Mouse (Mus musculus): Measurements from ENCODE around the gene Svop. TPM values are rescaled to one million over a fixed set of nuclear protein-coding genes. Genes with fewer than 3 reads are reported as not detected.

Gene Svop
- polyA plus RNA-seq, 1 experiment from 2014 or later = not detected

DNA sequence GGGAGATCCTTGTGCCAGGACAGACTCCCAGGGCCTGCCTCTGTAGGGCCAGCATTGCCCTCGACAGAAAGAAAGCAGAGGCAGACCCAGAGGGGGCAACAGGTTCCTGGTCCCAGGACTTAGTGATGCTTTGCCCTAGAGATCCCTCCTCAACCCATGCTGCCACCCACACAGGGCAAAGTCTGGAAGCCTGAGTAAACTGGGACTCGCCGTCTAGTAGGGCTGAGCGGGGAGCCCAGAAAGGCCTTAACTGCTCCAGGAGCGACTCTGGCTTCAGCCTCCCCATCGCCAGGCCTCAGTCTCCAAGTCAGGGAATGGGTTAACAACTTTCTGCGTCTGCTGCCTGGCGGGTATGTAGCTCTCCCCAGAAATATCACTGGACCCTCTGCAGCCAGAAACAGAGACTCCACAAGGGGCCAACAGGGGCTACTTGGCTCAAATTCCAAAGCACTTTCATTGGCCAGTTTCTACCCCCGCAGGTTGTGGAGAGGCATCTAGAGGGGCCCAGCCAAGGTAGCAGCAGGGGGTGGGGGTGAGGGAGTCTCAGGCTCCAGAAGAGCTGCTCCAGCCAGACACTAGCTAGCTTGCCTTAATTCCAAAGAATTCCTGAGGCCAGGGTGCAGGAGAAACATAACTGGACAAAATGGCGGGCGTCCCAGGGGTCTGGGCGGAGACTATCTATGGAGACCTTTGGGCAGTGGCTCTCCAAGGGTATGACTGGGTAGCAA lies 64.0 kb downstream of the Svop start:
- Histone ChIP-seq H3K9me3 (ENCODE audit: control insufficient read depth, low read length) (no peaks in the 10 kb centered on the region), H3K9ac (ENCODE audit: low read depth, low read length) (no peak overlapping the region), H3K4me1 (ENCODE audit: control insufficient read depth, insufficient read depth, low read length) (no peaks in the 10 kb centered on the region), H3K36me3 (ENCODE audit: control insufficient read depth, insufficient read depth, low read length) (no peaks in the 10 kb centered on the region), H3K27ac (ENCODE audit: low read depth, low read length) (no peak overlapping the region), H3K4me3 (ENCODE audit: low read length) (no peak overlapping the region), H3K4me2 (replicated peaks; ENCODE audit: low read depth, low read length) (no peak overlapping the region), H3K27me3 (ENCODE audit: control insufficient read depth, insufficient read depth, low read length) (no peaks in the 10 kb centered on the region)
- WGBS = 85% methylated on average over 12 of the region's 12 CpGs
- ATAC-seq (ENCODE audit: low FRiP score, low TSS enrichment) = no peak

GRCm38 (mm10) chr5:114024885-114025284 lies 66.5 kb downstream of the Svop start:
- Histone ChIP-seq H3K4me1 (ENCODE audit: control insufficient read depth, insufficient read depth, low read length) (no peaks in the 10 kb centered on the region), H3K27me3 (ENCODE audit: control insufficient read depth, insufficient read depth, low read length) (no peaks in the 10 kb centered on the region), H3K36me3 (ENCODE audit: control insufficient read depth, insufficient read depth, low read length) (no peaks in the 10 kb centered on the region), H3K4me3 (ENCODE audit: low read length) (no peak overlapping the region), H3K9ac (ENCODE audit: low read depth, low read length) (no peak overlapping the region), H3K9me3 (ENCODE audit: control insufficient read depth, low read length) (no peaks in the 10 kb centered on the region), H3K27ac (ENCODE audit: low read depth, low read length) (no peak overlapping the region), H3K4me2 (replicated peaks; ENCODE audit: low read depth, low read length) (peak overlapping the region; percentile 6; the same call in 1 of the 2 replicates)
- ATAC-seq (ENCODE audit: low FRiP score, low TSS enrichment) = 0 out of 2 replicates have a peak, but pooled peaks have one; percentile 24
- WGBS = 9% methylated on average over 10 of the region's 10 CpGs

- Histone ChIP-seq H3K9me3 (ENCODE audit: control insufficient read depth, low read length) (no peaks in the 10 kb centered on the region), H3K27me3 (ENCODE audit: control insufficient read depth, insufficient read depth, low read length) (no peaks in the 10 kb centered on the region), H3K4me1 (ENCODE audit: control insufficient read depth, insufficient read depth, low read length) (no peaks in the 10 kb centered on the region), H3K9ac (ENCODE audit: low read depth, low read length) (no peak overlapping the region), H3K27ac (ENCODE audit: low read depth, low read length) (no peak overlapping the region), H3K4me2 (replicated peaks; ENCODE audit: low read depth, low read length) (peak overlapping the region; percentile 6; the same call in 1 of the 2 replicates), H3K4me3 (ENCODE audit: low read length) (no peak overlapping the region), H3K36me3 (ENCODE audit: control insufficient read depth, insufficient read depth, low read length) (no peaks in the 10 kb centered on the region)
- WGBS = 60% methylated on average over 6 of the region's 6 CpGs
- ATAC-seq (ENCODE audit: low FRiP score, low TSS enrichment) = no peak
Measured at GRCm38 (mm10) chr5:114024390-114024789, 67.0 kb downstream of the Svop start.

DNA sequence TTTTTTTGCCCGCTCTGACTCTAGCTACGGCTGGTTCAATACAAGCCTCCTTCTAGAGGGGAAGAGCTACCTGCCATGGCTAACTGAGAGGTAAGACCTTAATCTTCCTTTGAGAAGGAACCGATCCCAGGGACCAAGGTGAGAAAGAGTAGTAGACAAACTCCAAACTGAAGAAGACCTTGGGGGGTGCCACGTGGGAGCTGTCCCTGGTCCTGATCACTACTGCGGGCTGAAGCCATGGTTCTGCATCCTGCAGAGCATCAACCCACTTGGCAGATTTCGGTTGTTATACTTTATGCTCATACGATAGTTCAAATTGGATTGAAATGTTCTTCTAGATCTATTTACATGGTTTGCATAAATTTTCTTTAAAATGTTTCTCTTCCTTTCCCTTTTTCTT lies 76.2 kb downstream of the Svop start:
- 66% methylated on average over 7 of the region's 7 CpGs for WGBS
- Histone ChIP-seq H3K27ac (ENCODE audit: low read depth, low read length) (no peak overlapping the region), H3K9ac (ENCODE audit: low read depth, low read length) (no peak overlapping the region), H3K4me2 (replicated peaks; ENCODE audit: low read depth, low read length) (no peak overlapping the region), H3K9me3 (ENCODE audit: control insufficient read depth, low read length) (no peaks in the 10 kb centered on the region), H3K36me3 (ENCODE audit: control insufficient read depth, insufficient read depth, low read length) (no peaks in the 10 kb centered on the region), H3K4me3 (ENCODE audit: low read length) (no peak overlapping the region), H3K4me1 (ENCODE audit: control insufficient read depth, insufficient read depth, low read length) (no peaks in the 10 kb centered on the region), H3K27me3 (ENCODE audit: control insufficient read depth, insufficient read depth, low read length) (no peaks in the 10 kb centered on the region)
- no peak for ATAC-seq (ENCODE audit: low FRiP score, low TSS enrichment)

DNA sequence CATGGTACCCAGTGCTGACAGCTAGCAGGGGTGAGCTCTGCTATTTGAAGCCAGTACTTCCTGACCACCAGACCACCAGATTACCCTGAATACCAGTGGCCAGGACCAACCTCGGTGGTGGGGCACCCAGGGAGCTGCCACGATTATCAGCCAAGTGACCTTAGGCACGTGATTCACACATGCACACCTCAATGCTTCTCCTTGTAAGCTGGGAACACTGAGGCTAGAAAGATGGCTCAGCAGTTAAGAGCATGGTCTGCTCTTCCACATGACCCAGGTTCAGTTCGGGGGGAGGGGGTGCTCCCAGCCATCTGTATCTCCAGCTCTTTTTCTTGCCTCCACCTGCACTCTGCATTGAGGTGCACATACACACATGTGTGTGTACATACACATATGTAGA lies 82.3 kb downstream of the Svop start:
- Histone ChIP-seq H3K9me3 (ENCODE audit: control insufficient read depth, low read length) (no peaks in the 10 kb centered on the region), H3K27ac (ENCODE audit: low read depth, low read length) (no peak overlapping the region), H3K9ac (ENCODE audit: low read depth, low read length) (no peak overlapping the region), H3K4me2 (replicated peaks; ENCODE audit: low read depth, low read length) (no peak overlapping the region), H3K4me1 (ENCODE audit: control insufficient read depth, insufficient read depth, low read length) (no peaks in the 10 kb centered on the region), H3K27me3 (ENCODE audit: control insufficient read depth, insufficient read depth, low read length) (no peaks in the 10 kb centered on the region), H3K4me3 (ENCODE audit: low read length) (no peak overlapping the region), H3K36me3 (ENCODE audit: control insufficient read depth, insufficient read depth, low read length) (no peaks in the 10 kb centered on the region)
- ATAC-seq (ENCODE audit: low FRiP score, low TSS enrichment) = no peak
- WGBS = 72% methylated on average over 4 of the region's 4 CpGs

GRCm38 (mm10) chr5:114007753-114008453 lies 83.5 kb downstream of the Svop start:
- no peak for ATAC-seq (ENCODE audit: low FRiP score, low TSS enrichment)
- no peaks in the 10 kb centered on the region for H3K36me3 ChIP-seq (ENCODE audit: control insufficient read depth, insufficient read depth, low read length)
- H3K27ac ChIP-seq (ENCODE audit: low read depth, low read length) = no peak overlapping the region
- H3K9ac ChIP-seq (ENCODE audit: low read depth, low read length) = no peak overlapping the region
- no peaks in the 10 kb centered on the region for H3K4me1 ChIP-seq (ENCODE audit: control insufficient read depth, insufficient read depth, low read length)
- WGBS = 77% methylated on average over 12 of the region's 12 CpGs
- H3K27me3 ChIP-seq (ENCODE audit: control insufficient read depth, insufficient read depth, low read length) = no peaks in the 10 kb centered on the region
- H3K4me3 ChIP-seq (ENCODE audit: low read length) = no peak overlapping the region
- no peaks in the 10 kb centered on the region for H3K9me3 ChIP-seq (ENCODE audit: control insufficient read depth, low read length)
- no peak overlapping the region for H3K4me2 ChIP-seq (replicated peaks; ENCODE audit: low read depth, low read length)

GRCm38 (mm10) chr5:114006974-114007373 lies 84.4 kb downstream of the Svop start:
- H3K4me2 ChIP-seq (replicated peaks; ENCODE audit: low read depth, low read length) = no peak overlapping the region
- 60% methylated on average over 4 of the region's 4 CpGs for WGBS
- no peaks in the 10 kb centered on the region for H3K36me3 ChIP-seq (ENCODE audit: control insufficient read depth, insufficient read depth, low read length)
- no peak overlapping the region for H3K9ac ChIP-seq (ENCODE audit: low read depth, low read length)
- H3K9me3 ChIP-seq (ENCODE audit: control insufficient read depth, low read length) = no peaks in the 10 kb centered on the region
- H3K27me3 ChIP-seq (ENCODE audit: control insufficient read depth, insufficient read depth, low read length) = no peaks in the 10 kb centered on the region
- H3K27ac ChIP-seq (ENCODE audit: low read depth, low read length) = no peak overlapping the region
- H3K4me1 ChIP-seq (ENCODE audit: control insufficient read depth, insufficient read depth, low read length) = no peaks in the 10 kb centered on the region
- H3K4me3 ChIP-seq (ENCODE audit: low read length) = no peak overlapping the region
- ATAC-seq (ENCODE audit: low FRiP score, low TSS enrichment) = no peak; the same call in 1 of the 2 replicates

- no peak for ATAC-seq (ENCODE audit: low FRiP score, low TSS enrichment)
- WGBS = 24% methylated on average over 5 of the region's 5 CpGs
- H3K4me2 ChIP-seq (replicated peaks; ENCODE audit: low read depth, low read length) = no peak overlapping the region
- no peak overlapping the region for H3K9ac ChIP-seq (ENCODE audit: low read depth, low read length)
- no peaks in the 10 kb centered on the region for H3K36me3 ChIP-seq (ENCODE audit: control insufficient read depth, insufficient read depth, low read length)
- no peaks in the 10 kb centered on the region for H3K9me3 ChIP-seq (ENCODE audit: control insufficient read depth, low read length)
- no peak overlapping the region for H3K4me3 ChIP-seq (ENCODE audit: low read length)
- no peak overlapping the region for H3K27ac ChIP-seq (ENCODE audit: low read depth, low read length)
- H3K4me1 ChIP-seq (ENCODE audit: control insufficient read depth, insufficient read depth, low read length) = no peaks in the 10 kb centered on the region
- H3K27me3 ChIP-seq (ENCODE audit: control insufficient read depth, insufficient read depth, low read length) = no peaks in the 10 kb centered on the region
Measured at GRCm38 (mm10) chr5:114005100-114005499, 86.3 kb downstream of the Svop start.

DNA sequence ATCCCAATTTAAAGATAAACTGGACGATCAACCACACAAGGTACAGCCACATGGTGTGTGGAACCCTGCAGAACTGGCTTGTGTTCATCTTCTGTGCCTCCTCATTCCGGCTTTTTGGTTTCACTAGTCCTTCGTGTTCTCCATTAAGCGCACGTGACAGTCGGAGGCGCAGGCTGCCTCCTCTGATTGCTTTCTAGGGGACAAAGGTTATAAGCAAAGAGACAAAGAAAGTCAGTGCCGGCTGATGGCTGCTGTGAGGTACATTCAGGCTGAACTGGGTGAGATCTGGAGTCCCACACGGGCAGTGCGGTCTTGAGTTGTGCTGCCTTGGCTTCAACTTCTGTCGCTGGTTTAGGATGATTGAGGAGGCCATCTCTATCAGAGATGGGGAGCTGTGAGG lies 86.8 kb downstream of the Svop start:
- Histone ChIP-seq H3K4me1 (ENCODE audit: control insufficient read depth, insufficient read depth, low read length) (no peaks in the 10 kb centered on the region), H3K9ac (ENCODE audit: low read depth, low read length) (no peak overlapping the region), H3K27ac (ENCODE audit: low read depth, low read length) (no peak overlapping the region), H3K4me2 (replicated peaks; ENCODE audit: low read depth, low read length) (no peak overlapping the region), H3K9me3 (ENCODE audit: control insufficient read depth, low read length) (no peaks in the 10 kb centered on the region), H3K27me3 (ENCODE audit: control insufficient read depth, insufficient read depth, low read length) (no peaks in the 10 kb centered on the region), H3K4me3 (ENCODE audit: low read length) (no peak overlapping the region), H3K36me3 (ENCODE audit: control insufficient read depth, insufficient read depth, low read length) (no peaks in the 10 kb centered on the region)
- 68% methylated on average over 11 of the region's 11 CpGs for WGBS
- ATAC-seq (ENCODE audit: low FRiP score, low TSS enrichment) = no peak

All from kidney, embryonic 14.5 days (tissue).